ENCODE assay signal across 8 mouse cellular contexts in the genomic region with DNA sequence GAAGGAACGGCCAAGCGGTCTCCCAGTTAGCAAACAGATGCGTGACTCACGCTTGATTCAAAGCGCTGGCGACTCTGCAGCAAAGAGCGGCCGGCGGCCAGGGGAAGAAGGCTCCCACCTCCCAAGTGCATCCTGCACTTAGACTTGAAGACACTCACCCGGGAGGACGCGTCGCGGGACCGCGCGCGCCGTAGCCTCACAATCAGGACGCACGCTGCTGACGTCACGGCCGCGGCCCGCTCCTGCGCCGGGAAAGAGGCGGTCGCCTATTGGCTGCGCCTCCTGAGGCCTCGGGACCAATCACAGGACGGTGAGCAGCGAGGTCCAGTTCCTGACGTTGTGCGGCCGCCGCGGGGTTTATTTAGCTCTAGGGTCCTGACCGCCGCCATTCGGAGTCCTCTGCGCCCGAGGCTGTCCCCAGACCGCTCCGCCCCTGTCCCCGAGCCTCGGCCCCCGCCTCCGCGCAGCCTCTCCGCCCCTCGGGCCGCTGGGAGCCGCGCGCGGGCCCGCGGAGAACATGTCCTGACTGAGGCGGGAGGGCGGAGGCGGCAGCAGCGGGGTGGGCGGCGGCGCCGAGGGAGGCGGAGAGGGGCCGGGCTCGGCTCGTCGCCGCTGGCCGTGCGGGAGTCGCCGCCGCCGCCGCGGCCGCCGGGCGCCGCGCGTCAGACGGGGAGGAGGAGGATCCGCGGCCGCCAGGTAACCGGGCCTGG. TPM values are rescaled to one million over a fixed set of nuclear protein-coding genes. Genes with fewer than 3 reads are reported as not detected.
A peak's percentile ranks its signal among the peaks of the same experiment; 100 is the strongest.
DNase-seq lines count a peak whose midpoint lies in the region; ATAC-seq and TF ChIP-seq lines count a peak whose summit lies in the region.

Gene Zranb1, plus strand, starts transcription at position 293 of the 710 bp plus-strand sequence.

- TF ChIP-seq CTCF in bone marrow, adult 2 months (IDR thresholded peaks at IDR 0.05; ENCODE audit: control insufficient read depth, insufficient read depth, low read length): no peak
- no peak for TF ChIP-seq CTCF in midbrain, postnatal 0 days (IDR thresholded peaks at IDR 0.05)

- ATAC-seq in embryonic facial prominence, embryonic 15.5 days (ENCODE audit: insufficient number of reproducible peaks, low FRiP score, low TSS enrichment, low read depth): peak; percentile 99
- peak; percentile 99 for ATAC-seq in limb, embryonic 14.5 days (ENCODE audit: low FRiP score, low read depth)
- peak; percentile 100 for ATAC-seq in midbrain, postnatal 0 days (ENCODE audit: low FRiP score)

- H3K27ac ChIP-seq in bone marrow, adult 2 months (ENCODE audit: control insufficient read depth, insufficient read depth, low read depth, low read length, poor library complexity): peak within 1 kb of the TSS; percentile 100
- peak within 1 kb of the TSS; percentile 97 for H3K27ac ChIP-seq in embryonic facial prominence, embryonic 15.5 days (replicated peaks)
- peak within 1 kb of the TSS; percentile 96 for H3K27ac ChIP-seq in limb, embryonic 14.5 days (replicated peaks; ENCODE audit: low read depth, low read length)
- H3K27ac ChIP-seq in midbrain, postnatal 0 days (ENCODE audit: low read depth, low read length): peak within 1 kb of the TSS; percentile 99

- WGBS in bone marrow, adult 2 months: under 1% methylated on average over 91 of the region's 93 CpGs
- under 1% methylated on average over 83 of the region's 93 CpGs for WGBS in embryonic facial prominence, embryonic 15.5 days
- WGBS in limb, embryonic 14.5 days: under 1% methylated on average over 66 of the region's 93 CpGs
- under 1% methylated on average over 61 of the region's 93 CpGs for WGBS in midbrain, postnatal 0 days

- no peaks in the 10 kb centered on the region; the same call in 1 of the 2 replicates for H3K4me1 ChIP-seq in bone marrow, adult 2 months (ENCODE audit: control insufficient read depth, insufficient read depth, low read length)
- peaks cover 13% of the 10 kb centered on the region for H3K4me1 ChIP-seq in embryonic facial prominence, embryonic 15.5 days
- H3K4me1 ChIP-seq in limb, embryonic 14.5 days (ENCODE audit: control insufficient read depth, insufficient read depth, low read length): peaks cover 12% of the 10 kb centered on the region
- no peaks in the 10 kb centered on the region for H3K4me1 ChIP-seq in midbrain, postnatal 0 days (ENCODE audit: insufficient read depth, low read length)

- no peaks in the 10 kb centered on the region for H3K9me3 ChIP-seq in embryonic facial prominence, embryonic 15.5 days (replicated peaks)
- no peaks in the 10 kb centered on the region for H3K9me3 ChIP-seq in limb, embryonic 14.5 days (ENCODE audit: control insufficient read depth, low read length)
- no peaks in the 10 kb centered on the region for H3K9me3 ChIP-seq in midbrain, postnatal 0 days (ENCODE audit: low read length)

- H3K4me2 ChIP-seq in embryonic facial prominence, embryonic 15.5 days (replicated peaks): peak within 1 kb of the TSS; percentile 59
- peak within 1 kb of the TSS; percentile 75 for H3K4me2 ChIP-seq in limb, embryonic 14.5 days (replicated peaks; ENCODE audit: low read depth, low read length, severe bottlenecking)
- peak within 1 kb of the TSS; percentile 58 for H3K4me2 ChIP-seq in midbrain, postnatal 0 days (ENCODE audit: low read depth, low read length, poor library complexity, severe bottlenecking)

- peak within 1 kb of the TSS; percentile 92 for H3K4me3 ChIP-seq in bone marrow, adult 2 months (replicated peaks; ENCODE audit: control insufficient read depth, low read depth, low read length)
- H3K4me3 ChIP-seq in embryonic facial prominence, embryonic 15.5 days (replicated peaks): peak within 1 kb of the TSS; percentile 92
- peak within 1 kb of the TSS; percentile 88 for H3K4me3 ChIP-seq in limb, embryonic 14.5 days (replicated peaks; ENCODE audit: low read length)
- peak within 1 kb of the TSS; percentile 95 for H3K4me3 ChIP-seq in midbrain, postnatal 0 days (ENCODE audit: low read depth, low read length)

- no peaks in the 10 kb centered on the region for H3K27me3 ChIP-seq in embryonic facial prominence, embryonic 15.5 days
- H3K27me3 ChIP-seq in limb, embryonic 14.5 days (ENCODE audit: control insufficient read depth, insufficient read depth, low read length): no peaks in the 10 kb centered on the region
- H3K27me3 ChIP-seq in midbrain, postnatal 0 days (ENCODE audit: insufficient read depth, low read length): no peaks in the 10 kb centered on the region

- peak; percentile 76 for TF ChIP-seq POLR2A in bone marrow, adult 2 months (IDR thresholded peaks at IDR 0.05; ENCODE audit: borderline replicate concordance, control insufficient read depth, low read depth, low read length)
- peak; percentile 86; the same call in 1 of the 2 replicates for TF ChIP-seq POLR2A in limb, embryonic 14.5 days (IDR thresholded peaks at IDR 0.05; ENCODE audit: borderline replicate concordance, extremely low read depth, insufficient read depth, insufficient read length)

- no peaks in the 10 kb centered on the region for H3K36me3 ChIP-seq in embryonic facial prominence, embryonic 15.5 days
- H3K36me3 ChIP-seq in limb, embryonic 14.5 days (ENCODE audit: control insufficient read depth, insufficient read depth, low read length): no peaks in the 10 kb centered on the region
- H3K36me3 ChIP-seq in midbrain, postnatal 0 days (ENCODE audit: insufficient read depth, low read length): no peaks in the 10 kb centered on the region

- peak within 1 kb of the TSS; percentile 96 for H3K9ac ChIP-seq in embryonic facial prominence, embryonic 15.5 days
- peak within 1 kb of the TSS; percentile 95 for H3K9ac ChIP-seq in limb, embryonic 14.5 days (ENCODE audit: low read depth, low read length, severe bottlenecking)
- H3K9ac ChIP-seq in midbrain, postnatal 0 days (replicated peaks; ENCODE audit: low read length, poor library complexity, severe bottlenecking): peak within 1 kb of the TSS; percentile 95

- DNase-seq in 416B (ENCODE audit: low read depth): peak; percentile 97
- DNase-seq in heart, adult 8-10 months (ENCODE audit: low spot score): peak; percentile 97
- peak; percentile 99 for DNase-seq in kidney, adult 9 months
- peak; percentile 97 for DNase-seq in limb, embryonic 14.5 days (ENCODE audit: low spot score)
- peak; percentile 99 for DNase-seq in midbrain, postnatal 0 days (ENCODE audit: low spot score)
- DNase-seq in spleen, postnatal 14 days (ENCODE audit: low spot score in 2 of 2): peak; percentile 96 to 98

RNA-seq across cellular contexts. Expression of gene Zranb1, which starts in this region (rescaled TPM):
- 23.8 and 50.2 TPM in 2 replicates for polyA plus RNA-seq in bone marrow, adult 2 months (2011; ENCODE audit: insufficient read depth, insufficient read length, low replicate concordance, missing spikeins)
- 17.1 and 17.6 TPM in 2 replicates for polyA plus RNA-seq in embryonic facial prominence, embryonic 15.5 days (2015; fragmentation: Nextera tagmentation; extraction: Ambion mirVana)
- total RNA-seq in heart, adult 8-10 months (2022): 10 to 100 TPM; 34.2 to 39.8 (median 37.6) TPM
- 17.4 and 18.1 TPM in 2 replicates for polyA plus RNA-seq in limb, embryonic 14.5 days (2012; rRNA removed)
- polyA plus RNA-seq in limb, embryonic 14.5 days (2014; fragmentation: Nextera tagmentation; extraction: Ambion mirVana): 18.1 and 22.4 TPM in 2 replicates
- total RNA-seq in midbrain, postnatal 0 days (2014; rRNA removed): 45.1 and 64.6 TPM in 2 replicates
- 26.6 and 28.2 TPM in 2 replicates for polyA plus RNA-seq in midbrain, postnatal 0 days (2015; fragmentation: Nextera tagmentation; extraction: Ambion mirVana)

Comparison
In these comparisons a context has a peak if more than half of its experiments do, and no peak if none do; other contexts are left out.
1. Peak in every context shown above with its lines: DNase-seq, ATAC-seq, H3K4me3 ChIP-seq and H3K27ac ChIP-seq.